Mouse (Mus musculus): ENCODE measurements at regions not wholly inside any gene's neighbourhood (a gene's known extent, or its start where the extent isn't known, plus 50 kb on each side); places are given as distances from the start of the nearest gene placed in this dataset.
A peak's percentile ranks its signal among the peaks of the same experiment; 100 is the strongest.

DNA sequence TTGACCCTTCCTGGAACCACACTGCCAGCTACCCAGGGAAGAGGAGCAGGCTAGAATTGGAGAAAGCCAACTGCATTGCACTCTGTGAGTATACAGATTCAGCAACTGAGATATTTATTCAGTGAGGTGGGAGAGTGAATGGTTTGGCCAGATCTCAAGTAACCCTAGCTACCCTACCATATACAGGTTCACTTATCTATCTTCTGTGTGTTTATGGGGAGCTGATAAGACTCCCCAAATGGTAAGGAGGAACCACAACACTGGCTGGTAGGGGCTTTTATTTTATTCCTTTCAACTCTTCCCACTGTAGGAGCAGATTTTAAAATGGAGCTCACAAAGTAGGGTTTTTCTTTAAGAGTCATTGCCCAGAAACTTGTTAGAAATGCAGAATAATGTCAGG lies 62.9 kb downstream of the Arrdc3 start:
- no peak for DNase-seq (ENCODE audit: low read depth)

DNA sequence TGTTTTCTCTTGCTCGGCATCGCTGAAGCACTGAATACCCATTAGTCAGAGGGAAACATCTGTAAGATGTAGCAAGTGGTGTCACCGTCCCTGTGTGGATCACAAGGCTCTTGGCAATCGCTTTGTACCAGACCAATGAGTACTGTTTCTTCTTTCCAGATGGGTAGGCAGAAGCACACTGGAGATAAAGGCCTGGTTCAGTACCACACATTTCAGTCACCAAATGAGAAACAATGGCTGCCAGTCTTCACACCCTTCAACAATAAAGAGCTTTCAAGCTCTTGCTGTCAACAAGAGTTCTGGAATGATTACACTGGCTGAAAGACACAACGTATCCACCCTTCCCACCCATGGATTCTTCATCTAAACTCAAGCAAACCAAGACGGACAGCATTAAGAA lies 64.5 kb downstream of the Arrdc3 start:
- DNase-seq (ENCODE audit: low read depth): no peak

DNA sequence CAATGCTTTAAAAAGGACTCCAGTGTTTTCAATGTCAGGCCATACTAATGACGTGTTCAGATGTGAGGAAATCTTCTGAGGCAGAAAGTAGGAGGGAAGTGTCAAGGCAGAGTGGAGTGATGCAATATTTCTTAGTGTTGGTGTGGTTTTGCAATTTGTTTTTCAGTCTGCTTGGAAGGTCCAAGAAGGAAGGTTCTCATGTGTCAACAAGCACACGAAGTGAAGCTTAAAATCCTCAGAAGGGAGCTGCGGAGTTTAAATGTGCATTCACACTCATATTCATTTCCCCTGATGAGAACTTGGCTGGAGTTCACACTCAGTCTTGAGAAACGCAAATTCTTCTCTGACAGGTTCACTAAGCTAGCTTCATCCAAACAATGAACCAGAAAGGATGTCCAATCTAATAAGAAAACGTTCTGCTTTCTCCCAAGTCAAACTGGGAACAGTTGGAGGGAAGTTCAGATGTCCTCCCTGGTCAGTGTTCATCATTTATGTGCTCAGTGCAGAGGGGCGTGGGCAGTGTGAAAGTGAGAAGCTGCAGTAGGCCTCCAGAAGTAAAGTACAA lies 66.0 kb downstream of the Arrdc3 start:
- DNase-seq (ENCODE audit: low read depth): no peak

DNA sequence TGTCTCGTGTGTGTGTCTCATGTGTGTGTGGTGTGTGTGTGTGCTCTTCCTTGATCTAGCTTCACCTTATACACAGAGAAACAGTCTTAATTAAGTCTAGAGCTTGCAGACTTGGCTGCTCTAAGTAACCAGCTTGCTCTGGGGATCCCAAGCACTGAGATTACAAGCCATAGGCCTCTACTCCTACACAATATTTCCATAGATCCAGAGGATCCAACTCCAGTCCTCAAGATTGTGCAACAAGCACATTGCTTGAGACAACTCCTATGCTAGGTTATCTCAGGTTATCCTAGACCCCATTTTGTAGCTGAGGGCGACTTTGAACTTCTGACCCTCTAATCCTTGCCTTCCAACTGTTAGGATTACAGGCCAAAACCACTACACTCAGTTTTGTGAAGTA lies 67.1 kb downstream of the Arrdc3 start:
- no peak for DNase-seq (ENCODE audit: low read depth)

DNA sequence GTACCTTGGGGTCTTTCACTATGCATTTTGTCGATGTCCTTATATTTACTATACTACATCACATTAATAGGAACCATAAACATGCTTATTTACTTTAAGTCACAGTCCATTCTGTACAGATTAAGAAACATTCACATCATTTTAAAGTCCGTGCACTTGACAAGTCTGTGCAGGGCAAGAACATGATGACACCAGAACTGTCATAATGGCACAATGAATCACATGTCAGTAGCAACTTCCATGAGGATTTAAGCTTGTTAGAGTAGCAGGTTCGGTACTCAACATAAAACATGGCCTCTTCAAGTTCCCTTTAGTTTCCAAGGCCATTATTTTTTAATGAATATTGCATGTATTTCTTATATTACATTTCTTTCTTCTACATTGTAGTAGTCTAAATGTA lies 67.6 kb downstream of the Arrdc3 start:
- DNase-seq (ENCODE audit: low read depth): no peak

DNA sequence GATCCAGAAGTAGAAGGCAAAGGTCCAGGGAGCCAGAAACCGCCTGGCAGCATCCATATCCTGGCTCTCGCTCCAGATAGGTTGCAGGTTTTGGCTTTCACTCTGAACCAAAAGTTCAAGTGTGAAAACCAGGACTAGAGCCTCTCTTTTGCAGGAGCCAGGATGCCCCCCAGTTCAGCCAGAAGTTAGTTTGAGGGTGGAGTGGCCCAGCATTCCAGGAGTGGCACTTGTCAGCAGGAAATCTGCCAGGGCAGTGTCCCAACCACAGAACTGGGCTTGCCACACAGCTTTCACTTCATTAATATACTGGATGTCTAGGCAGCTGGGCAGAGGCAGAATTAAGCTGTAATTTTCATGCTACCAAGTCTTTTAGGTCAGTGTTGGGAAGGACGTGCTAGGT lies 68.1 kb downstream of the Arrdc3 start:
- DNase-seq (ENCODE audit: low read depth): no peak

DNA sequence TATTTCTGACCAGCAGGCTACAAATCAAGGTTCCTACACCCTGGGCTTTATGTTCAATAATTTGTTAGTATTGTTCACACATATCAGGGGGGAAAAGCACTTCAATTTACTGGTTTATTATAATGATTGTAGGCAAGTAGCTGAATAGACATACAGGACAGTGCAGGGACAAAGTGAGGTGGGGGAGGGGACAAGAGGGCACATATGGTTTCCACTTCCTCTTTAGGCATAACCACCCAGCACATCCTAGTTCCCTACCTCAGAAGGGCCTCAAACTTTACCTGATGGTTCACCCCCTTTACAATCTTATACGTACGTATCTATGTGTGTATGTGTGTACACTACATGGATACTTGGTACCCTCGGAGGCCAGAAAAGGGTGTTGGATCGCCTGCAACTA lies 69.7 kb downstream of the Arrdc3 start:
- no peak for DNase-seq (ENCODE audit: low read depth)

DNA sequence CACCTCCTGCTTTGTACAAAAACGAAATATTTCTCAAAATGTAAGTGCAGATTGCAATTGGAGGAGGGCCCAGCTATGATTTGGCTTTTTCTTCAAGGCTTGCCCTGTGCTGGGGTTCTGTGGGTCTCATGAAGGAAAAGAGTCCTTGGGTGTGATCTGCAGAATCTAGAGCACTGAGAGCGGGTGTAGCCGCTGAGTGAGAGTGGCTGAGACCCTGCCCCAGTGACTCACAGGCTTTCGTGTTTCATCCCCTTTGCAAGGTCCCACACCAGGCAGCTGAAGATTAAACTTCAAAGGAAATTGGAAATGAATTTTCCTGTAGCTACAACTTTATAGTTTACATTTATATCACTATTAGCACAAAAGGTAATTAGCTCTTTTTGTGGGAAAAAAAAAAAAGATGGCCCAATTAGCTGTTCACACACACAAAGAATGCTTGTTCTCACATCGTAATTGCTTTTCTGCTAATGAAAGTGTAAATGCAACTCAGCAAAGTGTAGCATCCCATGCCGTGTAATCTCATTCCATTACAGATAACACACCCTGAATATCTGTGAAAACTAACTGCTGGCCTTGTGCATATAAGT lies 71.0 kb downstream of the Arrdc3 start:
- no peak for DNase-seq (ENCODE audit: low read depth)

DNA sequence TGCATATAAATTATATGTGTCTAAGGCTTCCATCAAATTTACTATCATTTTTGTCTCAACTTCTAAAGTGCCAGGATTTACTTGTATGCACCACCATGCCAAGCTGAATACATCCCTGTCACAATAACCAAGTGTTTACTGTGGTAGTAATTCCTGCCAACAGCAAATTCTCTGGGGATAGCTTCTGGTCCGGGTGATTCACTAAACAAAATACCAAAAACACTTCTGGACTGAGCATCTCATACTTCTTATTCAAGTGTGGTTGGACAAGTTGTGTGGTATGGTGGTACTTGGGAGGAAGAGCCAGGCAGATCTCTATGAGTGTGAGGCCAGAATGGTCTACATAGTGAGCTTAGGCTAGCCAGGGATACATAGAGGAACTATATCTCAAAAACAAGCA lies 73.8 kb downstream of the Arrdc3 start:
- DNase-seq (ENCODE audit: low read depth): no peak

DNA sequence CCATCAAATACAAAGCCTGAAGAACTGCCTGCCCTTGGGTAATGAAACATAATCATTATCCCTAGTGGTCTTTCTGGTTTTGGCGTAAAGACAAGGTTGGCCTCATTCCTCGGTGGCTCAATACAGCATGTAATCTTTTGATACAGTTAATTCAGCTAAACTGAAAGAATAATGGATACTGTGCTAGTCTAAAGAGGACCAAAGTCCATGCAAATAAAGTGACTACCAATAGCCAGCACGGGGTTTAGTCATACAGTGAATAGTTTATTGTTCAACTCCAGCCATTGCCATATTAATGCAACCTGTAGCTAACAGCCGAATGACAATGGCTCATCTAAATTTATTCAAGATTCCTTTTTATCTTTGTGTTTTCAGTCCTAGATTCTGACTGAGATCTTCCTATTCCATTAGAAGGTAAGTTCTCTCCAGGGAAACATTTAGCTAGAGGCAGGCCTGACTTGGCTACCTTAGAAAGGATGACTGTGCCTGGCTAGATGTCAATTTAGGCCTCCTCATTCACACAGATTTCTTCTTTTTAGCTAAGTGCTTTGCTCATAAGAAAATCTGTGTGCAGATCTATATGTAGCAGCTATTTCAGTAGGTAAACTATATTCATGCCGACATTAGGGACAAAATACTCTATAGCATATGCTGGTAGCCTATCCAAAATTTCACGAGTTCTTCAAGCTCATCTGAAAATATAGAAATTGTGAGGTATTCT lies 74.4 kb downstream of the Arrdc3 start:
- no peak for DNase-seq (ENCODE audit: low read depth)

DNA sequence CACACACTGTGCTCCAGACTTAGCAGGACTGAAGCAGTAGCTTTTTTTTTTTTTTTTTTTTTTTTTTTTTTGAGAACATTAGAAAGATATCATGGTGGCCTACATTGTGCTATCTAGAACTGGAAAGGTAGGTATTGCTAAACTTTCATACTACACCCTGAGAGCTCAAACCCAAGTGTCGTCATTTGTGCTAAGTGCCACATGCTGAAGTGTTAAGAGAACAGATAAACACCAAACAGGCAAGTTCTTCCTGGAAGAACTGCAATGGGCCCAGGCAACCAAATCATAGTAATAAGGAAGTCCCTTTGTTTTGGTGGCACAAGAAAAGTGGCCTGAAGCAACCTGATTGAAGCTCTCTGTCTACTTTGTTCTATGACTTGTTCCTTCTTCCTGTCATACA lies 76.6 kb downstream of the Arrdc3 start:
- DNase-seq (ENCODE audit: low read depth): no peak

DNA sequence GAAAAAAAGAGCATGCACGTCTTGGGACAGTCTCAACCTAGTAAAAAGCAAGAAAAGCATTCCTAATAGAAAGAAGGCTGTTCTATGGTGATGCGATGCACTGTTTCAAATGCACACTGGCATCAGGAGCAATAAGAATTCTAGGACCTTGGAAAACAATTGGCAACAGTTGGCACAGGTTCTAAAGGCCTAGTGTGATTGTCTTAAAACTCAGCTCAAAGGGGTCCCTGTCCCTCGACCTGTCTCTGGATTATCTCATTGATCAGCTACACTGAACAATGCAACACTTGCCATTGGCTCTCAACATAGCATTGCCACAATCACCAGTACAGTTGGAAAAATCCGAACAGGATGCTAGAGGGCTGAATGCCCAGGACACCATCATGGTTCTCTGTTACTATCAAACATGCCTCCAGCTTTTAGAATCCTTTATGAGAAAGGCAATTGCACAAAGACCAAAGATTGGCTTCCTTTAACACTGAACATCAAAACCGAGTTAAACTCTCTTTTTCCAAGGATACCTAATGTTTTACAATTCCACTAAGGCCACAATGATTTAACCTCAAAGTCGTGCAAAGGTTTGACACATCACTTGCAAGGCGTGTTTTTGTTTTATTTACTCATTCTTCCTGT lies 78.9 kb downstream of the Arrdc3 start:
- no peak for DNase-seq (ENCODE audit: low read depth)

DNA sequence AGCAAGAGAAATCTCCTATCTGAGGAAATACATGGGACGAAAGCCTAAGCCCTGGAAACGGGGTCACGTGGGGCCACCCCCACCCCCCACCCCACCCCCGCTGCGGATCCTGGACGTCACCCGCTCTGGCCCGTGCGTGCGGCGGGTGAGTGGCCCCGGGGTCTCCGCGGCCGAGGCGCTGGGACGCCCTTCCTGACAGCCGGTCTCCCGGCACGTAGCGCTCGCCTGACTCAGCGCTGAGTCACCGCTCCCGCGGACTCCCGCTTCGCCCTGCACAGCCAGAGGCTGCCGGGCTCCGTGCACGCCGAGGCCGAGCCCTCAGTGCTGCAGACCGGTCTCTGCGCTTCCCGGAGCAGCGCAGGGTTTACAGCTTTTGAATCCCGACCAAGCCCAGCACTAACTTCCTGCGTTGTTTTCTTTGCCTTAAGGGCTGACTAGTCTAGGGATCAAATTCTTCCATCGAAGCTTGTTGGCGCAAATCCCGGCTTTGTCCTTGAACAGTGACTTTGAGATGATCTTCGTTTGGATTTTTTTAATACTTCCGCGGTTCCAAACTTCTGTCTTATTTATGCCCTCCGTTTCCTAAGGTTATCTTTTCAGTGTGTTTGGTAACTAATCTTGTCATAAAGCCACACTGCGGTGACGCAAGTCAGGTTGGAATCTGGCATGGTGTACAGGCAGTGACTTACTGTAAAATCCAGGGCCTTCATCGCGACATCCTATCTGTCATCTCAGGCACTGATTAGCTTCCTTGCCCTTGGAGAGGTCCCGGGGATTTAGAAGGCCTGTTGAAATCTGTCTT lies 79.8 kb downstream of the Arrdc3 start:
- peak; percentile 17 for DNase-seq (ENCODE audit: low read depth)

DNA sequence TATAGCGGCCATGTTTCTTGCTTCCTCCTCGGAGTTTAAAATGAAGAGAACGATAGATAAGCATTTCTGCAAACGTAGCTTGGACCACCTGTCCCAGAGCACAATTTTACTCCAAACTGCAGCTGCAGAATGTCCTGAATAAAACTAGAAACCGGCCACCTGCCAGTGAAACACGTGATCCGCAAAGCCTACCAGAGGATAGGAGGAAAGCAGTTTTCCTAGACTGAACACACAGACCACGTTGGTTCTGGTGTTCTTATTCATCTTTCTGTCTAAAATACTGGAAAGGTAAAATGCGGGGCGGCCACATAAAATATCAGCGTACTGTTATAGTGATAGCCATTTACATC lies 80.4 kb downstream of the Arrdc3 start:
- no peak for DNase-seq (ENCODE audit: low read depth)

DNA sequence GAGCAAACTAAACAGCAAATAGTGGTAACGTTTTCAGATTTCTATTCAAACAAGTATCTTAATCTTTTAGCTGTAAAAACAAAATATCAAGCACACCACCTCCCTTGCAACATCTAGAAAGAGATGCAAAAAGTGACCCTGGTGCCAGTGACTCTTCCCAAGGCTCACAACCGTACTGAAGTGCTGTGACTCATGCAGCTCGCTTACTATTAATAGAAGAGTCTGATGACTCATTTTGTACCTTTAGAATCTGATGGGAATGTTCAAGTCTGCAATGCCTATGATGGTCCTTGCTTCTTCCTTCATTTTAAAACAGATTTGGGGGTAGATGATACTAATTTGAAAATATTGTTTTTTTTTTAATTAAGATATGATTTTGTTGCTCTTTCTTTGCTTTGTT lies 88.5 kb downstream of the Arrdc3 start:
- DNase-seq (ENCODE audit: low read depth): no peak

DNA sequence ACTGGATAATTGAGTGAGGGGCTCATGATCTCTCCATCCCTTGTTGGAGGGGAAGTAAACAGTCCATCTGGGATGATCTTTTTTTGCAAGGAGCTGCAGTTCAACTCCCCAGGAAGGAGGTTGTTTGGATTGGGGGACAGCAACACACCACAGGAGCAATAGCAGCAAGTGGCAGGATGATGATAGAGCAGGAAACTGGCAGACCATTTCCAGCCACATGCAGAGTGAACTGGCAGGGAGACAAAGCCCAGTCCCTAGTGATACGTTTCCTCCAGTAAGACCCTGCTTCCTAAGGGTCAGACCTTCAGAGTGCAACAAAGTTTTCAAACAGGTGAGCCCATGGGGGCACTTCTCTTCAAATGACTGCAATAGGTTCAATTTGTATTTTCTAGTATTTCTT lies 91.2 kb downstream of the Arrdc3 start:
- no peak for DNase-seq (ENCODE audit: low read depth)

DNA sequence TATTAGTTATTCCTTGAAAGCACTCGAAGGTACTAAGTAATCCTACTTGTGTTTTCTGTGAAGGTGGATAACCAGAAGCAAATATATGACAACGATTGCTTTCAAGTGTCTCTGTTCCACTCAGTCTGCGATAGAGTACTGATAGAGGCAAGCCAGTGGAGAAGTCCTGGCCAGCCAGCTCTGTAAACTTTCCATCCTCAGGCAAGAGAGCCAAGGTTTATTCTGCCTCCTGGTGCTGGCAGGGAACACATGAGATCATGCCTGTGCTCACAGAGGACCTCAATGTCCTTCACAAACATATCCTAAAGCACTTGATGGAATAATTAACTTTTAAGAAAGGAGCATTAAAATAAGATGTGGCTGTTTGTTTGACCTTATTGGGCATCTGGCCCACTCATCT lies 94.1 kb downstream of the Arrdc3 start:
- DNase-seq (ENCODE audit: low read depth): no peak

DNA sequence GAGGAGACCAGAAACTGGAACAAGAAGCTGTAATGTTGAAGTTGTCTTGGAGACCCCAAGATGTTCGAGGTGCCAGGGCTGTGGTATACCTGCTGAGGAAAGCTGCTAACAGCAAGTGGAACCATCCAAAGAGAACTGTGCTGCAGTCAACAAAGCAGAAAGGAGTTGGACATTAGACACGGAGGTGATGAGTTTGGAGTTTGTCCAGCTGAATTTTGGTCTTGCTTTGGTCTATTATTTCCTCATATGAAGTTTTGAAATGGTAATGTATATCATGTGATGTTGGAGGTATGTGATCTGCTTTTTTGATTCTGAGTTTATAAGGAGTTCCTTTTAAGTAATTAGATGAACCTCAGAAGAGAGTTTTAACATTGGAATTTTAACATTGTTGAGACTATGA lies 98.0 kb downstream of the Arrdc3 start:
- DNase-seq (ENCODE audit: low read depth): no peak

DNA sequence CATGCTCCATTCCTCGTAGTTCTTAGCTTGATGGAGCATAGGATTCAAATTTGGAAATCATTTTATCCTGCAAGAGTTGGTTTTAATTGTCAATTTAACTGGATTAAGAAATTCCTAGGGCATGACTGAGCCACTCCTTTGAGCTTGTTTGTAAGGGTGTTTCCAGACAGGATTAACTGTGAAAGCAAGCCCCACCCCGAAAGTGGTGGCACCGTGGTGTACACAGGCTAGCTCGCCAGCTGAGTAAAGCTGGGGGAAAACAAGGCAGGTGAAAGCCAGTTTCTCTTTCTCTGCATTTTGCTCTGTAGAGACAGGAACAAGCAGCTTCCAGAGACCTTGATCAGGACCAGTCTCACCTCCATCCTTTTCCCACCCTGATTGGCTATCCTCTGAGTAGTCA lies 103.5 kb downstream of the Arrdc3 start:
- DNase-seq (ENCODE audit: low read depth): no peak

DNA sequence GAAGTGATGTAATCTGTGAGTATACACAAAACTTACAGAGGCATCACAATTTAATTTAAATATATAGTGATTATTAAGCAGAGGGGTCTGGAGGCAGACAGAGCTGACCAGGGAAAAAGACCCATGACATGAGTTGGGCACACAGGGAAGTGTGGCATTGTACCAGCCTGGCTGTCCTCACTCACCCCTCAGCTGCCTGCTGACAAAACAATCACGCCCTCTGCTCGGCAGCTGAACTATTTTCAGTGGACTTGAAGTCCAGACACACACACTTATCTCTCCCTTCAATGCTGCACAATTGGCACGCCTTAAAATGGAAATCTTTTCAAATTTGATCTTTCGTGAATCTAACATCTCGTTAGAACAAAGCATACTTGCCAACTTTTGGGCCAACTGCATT lies 106.6 kb downstream of the Arrdc3 start:
- DNase-seq (ENCODE audit: low read depth): no peak

DNA sequence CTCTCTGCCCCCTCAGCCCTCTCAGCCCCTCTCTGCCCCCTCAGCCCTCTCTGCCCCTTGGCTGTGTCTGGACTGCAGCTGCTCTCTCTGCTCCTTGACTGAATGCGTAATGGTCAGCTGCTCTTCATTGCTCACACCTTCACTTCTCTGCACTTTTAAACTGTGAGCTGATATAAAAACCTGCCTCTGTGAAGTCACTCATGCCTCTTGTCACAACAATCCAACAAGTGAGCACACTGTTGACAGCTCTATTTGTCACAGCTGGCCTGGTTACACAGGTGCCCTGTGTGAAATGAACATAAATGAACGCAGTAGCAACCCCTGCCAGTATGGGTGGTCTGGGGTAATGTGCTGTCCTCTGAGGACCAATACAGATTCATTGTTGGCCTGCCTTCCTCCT lies 109.2 kb downstream of the Arrdc3 start:
- no peak for DNase-seq (ENCODE audit: low read depth)

DNA sequence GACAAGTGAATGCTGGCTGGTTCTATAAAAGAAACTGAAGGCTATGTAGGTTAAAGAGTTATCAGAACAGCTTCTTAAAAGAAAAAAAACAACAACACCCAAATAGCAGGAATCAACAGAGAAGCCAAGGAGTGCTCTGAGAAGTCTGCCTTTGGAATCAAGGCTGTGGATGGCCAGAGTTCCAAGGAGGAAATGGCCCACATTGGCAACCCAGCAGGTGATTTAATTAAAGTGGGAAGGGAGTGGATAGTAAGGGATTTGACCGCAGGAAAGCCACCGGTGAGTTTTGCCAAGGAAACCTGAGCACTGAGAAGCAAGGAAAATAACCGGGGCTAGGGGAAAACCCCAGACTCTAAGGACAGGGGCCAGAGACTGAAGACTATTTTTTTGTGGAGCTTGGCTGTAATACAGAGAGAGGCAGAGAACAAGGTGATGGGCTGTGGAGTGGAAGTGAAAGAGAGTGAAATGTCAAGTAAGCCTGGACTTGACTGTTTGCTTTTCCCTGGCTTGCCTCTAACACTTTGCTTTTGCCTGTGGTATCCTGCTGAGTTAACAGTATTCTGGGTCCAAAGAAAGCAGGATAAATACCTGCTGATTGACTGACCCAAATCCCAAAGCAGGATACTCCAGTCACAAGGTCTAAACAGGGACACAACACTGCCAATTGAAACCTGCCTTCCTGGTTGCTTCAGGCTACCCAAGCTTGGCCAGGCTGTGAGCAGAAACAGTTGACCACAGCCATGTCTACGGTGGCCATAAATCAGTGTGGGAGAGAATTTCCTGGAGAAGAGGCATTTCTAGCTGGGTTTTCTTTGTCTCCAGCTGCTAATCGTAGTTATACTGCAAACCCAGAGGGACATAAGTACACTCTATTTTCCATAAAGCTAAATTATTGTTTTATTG lies 125.9 kb downstream of the Arrdc3 start:
- no peak for DNase-seq (ENCODE audit: low read depth)

Measured in c-Kit-positive CD71-positive TER-119-negative erythroid progenitor cells, embryonic 14.5 days (primary cell).